Mouse (Mus musculus) urinary bladder, postnatal 14 days (tissue): ENCODE data around the gene Mad1l1.
A peak's percentile ranks its signal among the peaks of the same experiment; 100 is the strongest.

Experiments
- DNase-seq: peaks from one replicate; pipeline ENCODE4 v3.0.0; 2021; ENCODE audit warnings: low spot score

The Mad1l1 gene

DNA sequence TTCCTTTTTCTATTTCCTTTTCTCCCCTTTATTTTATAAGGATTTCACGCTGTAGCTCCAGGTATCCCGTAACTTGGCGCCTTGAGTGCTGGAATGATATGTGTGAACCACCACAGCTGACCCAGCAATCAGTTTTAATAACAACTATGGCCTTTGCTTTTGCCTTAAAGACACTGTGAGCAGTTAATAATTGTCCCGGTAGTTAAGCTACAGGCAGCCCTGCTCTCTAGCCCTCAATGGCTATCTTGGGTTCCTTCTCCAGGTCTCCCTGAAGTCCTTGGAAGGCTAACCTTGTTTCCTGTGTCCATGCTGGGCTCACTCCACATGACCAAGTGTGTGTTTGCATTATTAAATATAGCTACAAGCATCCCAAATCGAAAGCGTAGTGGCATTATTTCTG lies 237.0 kb downstream of the Mad1l1 start:
- DNase-seq, result no peak

DNA sequence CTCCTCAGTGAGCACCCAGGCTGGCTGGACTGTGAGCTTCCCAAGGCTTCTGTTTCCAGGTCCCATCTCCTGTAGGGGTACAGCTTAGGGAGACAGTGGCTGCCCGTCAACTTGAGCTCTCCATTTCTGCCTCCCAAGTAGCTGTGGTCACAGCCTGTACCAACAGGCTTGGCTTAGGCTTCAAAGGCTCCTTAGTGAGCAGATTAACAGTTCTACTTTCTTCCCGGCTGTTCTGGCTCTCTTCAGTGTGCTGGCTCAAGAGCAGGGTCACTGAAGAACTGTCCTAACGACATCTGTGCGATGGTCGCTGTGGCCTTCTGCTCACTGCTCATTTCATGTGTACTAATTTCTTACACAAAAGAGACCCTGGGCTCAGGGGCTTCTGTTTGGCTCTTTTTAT lies 237.4 kb downstream of the Mad1l1 start:
- DNase-seq, result no peak

DNA sequence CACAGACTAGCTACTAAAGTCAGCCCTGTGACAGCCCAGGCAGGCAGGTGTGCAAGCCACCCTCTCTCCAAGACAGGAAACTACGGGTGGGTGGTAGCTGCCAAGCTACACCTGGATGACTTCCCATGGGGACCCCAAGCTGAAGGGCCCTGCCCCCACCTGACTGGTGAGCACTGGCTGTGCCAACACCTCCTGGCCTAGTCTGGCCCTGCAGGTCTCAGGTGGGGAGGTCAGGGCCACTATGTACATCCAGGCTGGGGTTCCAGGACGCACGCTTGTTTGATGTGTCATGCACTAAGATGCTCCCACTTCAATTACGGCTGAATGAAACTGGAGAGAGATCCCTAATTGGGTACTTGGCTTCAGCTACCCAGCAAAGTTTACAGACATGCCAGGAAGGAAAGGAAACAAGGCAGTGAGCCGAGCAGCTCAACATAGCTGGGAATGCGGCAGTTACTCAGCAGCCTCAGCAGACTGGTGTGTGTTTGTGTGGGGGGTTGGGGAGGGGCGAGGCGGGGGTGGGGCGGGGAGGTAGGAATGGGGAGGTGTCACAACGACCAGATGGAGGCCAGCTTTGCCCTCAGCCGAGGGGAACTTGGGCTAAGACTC lies 239.0 kb downstream of the Mad1l1 start:
- DNase-seq, result no peak

DNA sequence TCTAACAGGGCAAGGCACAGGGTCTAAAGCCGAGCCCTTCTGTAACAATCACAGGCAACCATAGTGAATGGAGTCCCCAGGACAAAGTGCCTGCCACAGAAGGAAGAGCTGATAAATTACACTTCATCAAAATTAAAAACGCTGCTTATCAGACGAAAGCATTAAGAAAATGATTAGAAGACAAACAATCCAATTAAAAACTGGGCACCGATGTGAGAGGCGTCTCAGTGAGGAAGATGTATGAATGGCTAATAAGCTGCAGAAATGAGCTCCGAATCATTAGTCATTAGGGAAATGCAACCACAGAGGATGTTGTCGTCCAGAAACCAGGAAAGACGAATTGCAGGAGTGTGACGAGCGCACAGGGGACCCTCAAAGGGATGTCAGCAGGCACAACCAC lies 240.3 kb downstream of the Mad1l1 start:
- no peak for DNase-seq

DNA sequence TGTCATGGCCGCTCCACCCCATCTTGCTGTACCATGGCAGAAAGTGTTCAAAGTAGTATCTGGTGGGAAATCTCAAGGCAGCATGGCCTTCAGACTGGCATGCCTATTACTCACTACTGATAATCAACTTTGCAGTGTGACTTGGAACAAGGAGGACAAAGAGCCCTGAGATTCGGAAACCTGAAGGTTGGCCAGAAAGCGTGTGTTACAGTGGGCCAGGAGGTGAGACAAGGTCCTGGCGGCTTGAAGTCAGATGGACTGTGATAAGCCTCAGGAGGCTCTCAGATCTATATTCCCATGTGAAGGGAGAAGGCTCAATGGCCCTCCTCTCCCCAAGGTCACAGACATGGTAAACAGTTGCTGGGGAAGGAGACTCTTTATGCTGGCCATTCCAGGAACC lies 241.8 kb downstream of the Mad1l1 start:
- no peak for DNase-seq

DNA sequence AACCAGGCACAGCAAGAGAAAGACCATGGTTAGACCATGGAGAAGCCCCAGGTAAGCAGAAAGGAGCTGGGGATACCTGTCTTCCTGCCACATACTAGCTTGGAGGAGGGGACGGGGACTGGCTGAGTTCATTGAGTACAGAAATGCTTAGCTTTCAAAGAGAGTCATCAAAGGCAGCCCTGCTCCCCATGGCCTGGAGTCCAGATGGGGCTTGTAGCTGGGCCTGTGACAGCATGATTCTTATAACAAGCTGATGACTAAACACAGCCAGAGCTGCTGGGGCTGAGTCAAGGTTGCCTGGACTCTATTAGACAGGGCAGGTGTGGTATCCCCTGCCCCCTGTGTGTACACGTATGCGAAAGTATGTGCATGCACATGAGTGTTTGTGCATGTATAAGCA lies 242.9 kb downstream of the Mad1l1 start:
- peak; percentile 52 for DNase-seq

DNA sequence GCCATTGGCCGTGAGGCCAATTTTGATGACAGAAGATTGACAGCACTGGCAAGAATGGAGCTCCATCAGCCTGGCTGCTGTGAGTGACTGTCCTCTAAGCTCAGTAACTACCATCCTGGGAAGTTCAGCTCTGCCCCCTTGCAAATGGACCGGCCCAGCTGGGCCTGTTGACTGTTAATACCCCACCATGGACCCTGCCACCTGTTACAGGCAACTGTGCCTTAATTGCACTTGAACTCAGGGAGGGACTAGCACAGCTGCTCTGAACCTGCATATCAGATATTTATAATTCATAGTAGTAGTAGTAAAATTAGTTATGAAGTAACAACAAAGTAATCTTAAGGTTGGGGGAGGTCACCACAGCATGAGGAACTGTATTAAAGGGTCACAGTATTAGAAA lies 244.9 kb downstream of the Mad1l1 start:
- no peak for DNase-seq

DNA sequence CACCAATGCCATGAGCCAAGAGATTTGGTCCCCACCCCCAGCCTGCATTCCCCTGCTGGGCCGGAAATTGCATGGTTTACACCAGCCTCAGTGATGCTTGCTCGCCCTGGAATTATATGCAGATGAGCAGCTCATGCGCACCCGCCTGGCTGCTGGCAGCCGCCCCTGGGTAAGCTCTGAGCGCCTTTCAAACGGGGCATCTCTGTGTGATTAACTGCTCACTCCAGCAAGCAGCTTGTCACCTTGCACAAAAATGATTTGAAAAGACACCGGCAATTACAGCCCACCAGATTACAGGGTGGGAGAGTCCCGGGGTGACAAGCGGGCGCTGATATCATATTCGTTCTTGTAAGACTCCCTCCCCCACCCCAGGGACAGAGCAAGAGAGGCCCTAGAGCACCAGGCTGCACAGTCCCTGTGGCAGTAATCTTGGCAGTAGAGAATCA lies 247.7 kb downstream of the Mad1l1 start:
- no peak for DNase-seq

DNA sequence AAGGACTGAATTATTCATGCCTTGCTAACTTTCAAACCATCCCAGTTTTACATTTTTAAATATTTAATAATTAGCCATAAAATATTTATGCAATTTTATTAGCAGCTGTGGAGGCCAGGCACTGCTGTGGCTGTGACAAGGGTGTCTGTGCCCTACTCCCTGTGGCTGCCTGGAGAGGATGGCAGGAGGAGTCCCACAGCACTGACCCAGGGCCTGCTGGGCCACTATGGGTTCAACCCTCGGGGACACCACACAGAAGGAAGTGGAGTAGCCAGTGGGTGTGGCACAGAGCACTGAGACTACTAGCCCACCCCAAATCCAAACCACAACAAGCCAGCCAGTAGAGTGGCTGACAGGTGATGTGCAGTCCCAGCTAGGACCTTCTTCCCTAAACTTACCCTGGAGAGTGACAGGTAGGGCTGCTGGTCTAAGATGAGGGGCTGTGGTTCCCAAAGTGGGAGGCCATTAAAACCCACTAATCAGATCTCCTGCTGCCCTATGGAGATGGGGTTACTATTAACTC lies 248.1 kb downstream of the Mad1l1 start:
- no peak for DNase-seq

DNA sequence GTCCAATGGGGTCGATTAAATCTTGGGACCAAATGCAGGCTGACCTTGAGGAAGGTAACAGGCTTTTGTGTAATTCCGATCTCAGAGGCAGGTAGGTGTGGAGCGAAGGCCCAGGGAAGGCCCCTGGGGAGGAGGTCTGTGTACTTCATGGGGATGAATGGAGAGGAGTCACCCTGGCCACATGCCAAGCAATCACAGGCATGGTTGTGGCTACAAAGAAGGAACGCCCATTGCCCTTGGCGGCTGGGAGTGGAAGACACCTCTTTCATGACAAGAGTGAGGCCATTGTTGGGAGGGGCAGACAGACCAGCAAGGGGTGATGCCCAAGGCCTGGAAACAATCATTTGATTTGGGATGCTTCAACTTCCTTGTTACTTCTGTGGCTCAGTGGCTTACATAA lies 252.8 kb downstream of the Mad1l1 start:
- no peak for DNase-seq

DNA sequence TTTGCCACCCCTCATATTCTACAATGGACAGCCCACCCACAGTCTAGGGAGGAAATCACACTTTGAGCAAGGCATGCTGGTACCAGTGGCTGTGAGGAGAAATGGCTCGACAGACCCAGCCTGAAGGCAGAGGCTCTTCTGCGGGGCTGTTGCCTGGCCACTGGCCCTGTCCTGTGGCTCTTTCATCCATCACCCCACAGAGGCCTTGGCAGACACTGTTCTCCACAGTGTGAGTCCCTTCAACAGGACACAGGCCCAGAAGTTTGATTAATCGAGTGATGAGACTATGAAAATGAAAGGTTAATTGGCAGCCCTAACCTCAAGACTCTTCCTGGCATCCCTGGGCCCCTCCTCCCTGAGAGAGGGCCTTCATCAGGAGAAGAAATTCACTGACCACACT lies 253.3 kb downstream of the Mad1l1 start:
- no peak for DNase-seq

DNA sequence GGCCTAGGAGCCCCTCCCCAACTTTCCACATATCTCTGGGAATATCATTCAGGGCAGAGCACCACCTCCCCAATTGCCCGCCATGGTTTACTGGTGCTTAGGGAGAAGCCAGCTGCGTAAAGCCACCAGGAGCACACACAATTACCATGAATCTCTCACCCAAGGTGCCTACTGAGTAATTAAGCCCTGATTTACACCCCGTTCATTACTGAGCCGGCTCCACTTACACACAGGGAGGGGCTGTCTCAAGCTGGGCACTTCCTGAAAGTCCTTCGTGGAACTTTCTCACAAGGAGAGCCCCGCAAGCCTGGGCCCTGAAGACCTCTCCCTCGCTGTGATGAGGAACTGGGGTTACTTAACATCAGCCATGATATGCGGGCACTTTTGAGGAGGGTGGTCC lies 254.6 kb downstream of the Mad1l1 start:
- no peak for DNase-seq

DNA sequence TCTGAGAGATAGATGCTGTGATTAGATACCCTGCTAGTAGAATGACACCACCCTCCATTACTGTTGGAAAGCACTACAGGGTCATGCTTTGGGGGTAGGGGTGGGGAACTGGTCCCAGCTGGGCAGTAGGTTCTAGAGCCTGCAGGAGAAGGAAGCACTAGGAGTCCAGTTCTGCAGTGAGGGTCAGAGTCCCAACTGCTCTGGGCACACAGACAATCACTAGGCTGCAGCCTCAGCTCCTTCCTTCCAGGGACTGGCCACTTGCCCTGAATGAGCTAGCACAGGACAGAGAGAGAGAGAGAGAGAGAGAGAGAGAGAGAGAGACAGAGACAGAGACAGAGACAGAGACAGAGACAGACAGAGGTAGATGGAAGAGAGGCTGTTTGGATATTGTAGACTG lies 255.1 kb downstream of the Mad1l1 start:
- no peak for DNase-seq

DNA sequence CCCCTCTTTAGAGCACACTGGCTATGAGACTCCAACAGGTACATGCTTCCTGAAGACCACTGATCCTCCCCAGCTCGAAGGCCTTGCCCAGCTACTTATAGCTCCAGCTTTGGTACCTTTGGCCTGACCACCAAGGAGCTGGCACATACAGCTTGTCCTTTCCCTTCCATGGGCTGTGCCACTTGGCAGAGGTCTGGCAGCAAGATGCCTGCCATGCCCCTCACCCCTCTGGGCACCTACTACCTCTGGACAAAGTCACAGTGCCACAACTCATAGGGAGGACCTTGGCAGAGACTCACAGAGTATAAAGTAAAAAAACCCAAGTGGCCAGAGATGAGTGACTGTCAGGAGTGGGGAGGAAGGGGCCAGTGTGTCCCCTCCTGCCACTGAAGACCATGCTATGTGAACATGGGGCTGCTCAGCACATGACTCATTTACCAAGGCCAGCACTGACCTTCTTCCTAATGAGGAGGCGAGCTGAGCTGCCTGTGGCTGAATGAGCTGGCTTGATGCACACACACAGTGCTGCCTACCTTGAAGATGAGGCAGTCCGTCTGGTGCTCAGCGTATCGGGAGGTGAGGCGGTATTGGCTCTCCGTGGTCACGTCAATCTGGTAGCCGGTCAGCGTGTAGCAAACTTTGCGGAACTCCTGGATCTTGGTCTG lies 255.9 kb downstream of the Mad1l1 start:
- no peak for DNase-seq

DNA sequence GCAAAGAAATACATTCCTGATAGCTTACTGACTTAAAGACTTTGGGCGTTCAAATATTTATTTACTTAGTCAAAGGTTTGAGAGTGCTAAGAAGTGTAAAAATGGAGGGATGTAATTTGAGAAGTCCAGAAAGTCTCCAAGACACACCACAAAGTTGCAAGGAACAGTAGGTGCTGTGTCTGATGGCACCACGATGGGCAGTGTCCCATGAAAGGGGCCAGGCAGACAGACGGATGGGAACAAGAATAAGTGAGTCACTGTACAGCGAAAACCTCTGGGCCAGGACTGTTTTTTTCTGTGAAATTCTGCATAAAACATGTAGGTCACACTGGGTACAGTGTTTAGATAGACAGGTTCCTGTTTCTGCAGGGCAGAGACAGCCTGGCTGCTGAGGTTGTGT lies 256.8 kb downstream of the Mad1l1 start:
- no peak for DNase-seq

DNA sequence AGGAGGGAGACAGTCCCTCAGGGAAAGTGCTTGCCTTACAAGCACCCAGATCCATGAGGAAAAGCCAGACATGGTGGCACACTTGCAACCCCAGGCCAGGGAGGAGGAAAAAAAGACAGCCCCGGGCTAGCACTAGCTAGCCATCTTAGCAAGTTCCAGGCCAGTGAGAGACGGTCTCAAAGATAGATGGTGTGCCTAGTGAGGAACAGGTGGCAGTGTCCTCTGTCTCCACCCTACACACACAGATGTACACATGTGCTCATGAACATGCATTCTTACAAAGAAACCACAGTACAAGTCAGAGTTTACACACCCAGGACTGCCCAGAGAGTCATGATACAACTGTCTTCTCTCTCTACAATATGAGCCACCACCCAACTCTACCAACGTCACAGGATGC lies 258.5 kb downstream of the Mad1l1 start:
- no peak for DNase-seq

DNA sequence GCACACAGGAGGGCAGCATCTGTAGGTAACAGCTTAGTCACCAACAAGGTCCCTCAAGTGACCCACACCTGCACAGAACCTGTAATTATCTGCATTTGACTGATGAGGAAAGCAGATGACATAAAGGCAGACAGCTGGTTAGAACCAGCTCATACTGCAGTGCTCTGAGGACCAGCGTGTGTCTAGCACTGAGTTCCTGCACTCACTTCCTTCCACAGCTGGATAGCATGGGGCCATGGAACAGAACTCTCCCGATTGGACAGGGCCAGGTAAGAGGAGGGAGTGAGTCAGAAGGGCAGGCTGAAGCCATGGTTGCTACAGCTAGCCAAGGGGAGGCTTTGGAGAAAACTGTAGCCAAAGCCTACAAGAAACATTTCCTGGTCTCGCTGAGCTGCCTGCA lies 259.0 kb downstream of the Mad1l1 start:
- DNase-seq, result no peak

DNA sequence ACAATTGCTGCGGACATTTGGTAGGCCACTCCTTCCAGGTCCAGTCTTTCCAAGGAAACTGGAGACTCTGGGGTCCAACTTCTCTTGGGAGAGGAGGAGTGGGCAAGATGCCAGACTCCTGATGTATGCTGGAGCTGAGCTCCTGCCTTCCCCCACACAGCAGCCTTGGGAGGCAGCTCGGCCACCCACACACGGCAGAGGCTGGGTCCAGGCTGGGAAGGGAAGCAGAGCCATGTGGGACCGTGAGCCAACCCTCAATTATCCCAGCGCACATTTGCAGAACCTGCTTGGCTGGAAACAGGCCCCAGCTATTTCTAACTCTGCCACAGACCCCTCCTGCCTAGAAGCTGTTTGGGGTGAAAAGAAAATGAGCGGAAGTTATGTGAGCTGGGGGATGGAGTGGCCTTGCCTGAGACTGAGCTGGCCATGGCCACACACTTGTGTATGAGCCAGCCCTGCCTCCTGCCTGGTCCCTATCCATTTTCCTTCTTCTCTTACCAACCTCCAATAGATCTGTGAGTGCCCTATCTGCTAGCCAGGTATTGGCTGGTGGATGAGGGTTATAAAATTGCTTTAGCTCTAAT lies 260.0 kb downstream of the Mad1l1 start:
- DNase-seq, result peak; percentile 11

DNA sequence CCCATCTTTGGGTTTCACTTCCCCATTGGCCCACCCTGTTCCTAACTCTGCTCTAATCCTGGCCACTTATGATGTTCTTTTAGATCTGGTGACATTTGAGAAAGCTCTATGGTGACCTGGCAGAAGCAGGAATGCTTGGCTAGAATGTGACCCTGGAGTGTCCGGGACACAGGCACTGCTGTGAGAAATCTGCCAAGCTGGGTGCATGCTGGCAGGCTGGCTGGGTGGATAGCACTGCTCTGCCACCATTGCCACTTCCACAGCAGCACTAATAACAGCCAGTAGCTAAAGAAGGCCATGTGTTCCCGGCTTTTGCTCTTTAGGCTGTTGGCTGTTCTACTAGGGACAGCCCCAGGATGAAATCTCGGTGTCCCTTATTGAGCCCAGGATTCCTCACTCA lies 265.1 kb downstream of the Mad1l1 start:
- DNase-seq, result no peak

DNA sequence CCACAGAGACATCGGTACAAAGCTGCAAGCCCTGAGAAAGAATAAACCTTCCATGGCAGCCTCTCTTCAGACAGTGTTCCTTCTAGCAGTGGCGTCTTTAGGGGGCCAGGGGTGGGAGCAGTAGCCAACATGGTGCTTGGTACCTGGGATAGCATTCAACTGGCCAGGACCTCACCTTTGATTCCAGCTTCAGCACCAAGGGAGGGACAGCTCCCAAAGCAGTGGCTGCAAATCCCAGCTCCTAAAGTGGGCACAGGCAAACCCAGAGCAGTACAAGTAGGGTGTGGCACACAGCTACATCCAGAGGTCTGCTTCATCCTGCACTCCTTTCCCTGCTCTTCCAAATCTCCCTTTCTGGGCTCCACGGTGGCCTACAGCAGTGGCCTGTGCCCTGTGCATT lies 265.9 kb downstream of the Mad1l1 start:
- no peak for DNase-seq

DNA sequence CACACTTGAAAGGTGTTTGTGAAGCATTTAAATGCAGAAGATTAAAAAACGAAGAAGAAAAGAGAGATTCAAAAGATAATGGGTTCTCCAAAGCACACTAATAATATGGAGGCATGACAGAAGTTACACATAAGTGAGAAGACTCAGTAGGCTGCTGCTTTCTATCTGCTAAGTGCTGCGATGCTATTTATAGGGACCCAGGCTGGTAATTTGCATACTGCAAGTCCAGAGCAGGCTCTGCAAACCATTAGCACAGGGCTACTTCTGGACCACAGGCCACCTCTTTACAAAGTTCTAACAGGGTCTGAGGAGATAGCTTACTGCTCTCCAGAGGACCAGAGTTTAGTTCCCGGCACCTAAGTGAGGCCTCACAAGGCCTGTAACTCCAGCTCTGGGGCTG lies 267.7 kb downstream of the Mad1l1 start:
- no peak for DNase-seq

DNA sequence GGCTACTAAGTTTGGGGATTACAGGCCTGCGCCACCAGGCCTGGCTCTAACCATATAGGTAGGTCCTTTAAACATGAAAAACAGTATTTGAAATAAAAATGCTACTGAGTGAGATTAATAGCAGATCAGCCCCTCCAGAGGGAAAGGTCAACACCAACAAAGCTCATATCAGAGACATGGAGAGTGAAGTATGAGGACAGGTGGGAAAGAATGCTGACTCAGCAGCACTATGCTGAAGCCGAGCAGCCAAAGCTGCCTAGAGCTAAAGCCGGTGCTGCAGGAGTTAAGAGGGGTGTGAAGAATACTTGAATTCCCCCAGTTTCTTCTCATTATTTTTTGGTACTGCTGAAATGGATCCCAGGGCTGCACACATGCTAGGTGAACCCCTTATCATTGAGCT lies 268.9 kb downstream of the Mad1l1 start:
- DNase-seq, result no peak

DNA sequence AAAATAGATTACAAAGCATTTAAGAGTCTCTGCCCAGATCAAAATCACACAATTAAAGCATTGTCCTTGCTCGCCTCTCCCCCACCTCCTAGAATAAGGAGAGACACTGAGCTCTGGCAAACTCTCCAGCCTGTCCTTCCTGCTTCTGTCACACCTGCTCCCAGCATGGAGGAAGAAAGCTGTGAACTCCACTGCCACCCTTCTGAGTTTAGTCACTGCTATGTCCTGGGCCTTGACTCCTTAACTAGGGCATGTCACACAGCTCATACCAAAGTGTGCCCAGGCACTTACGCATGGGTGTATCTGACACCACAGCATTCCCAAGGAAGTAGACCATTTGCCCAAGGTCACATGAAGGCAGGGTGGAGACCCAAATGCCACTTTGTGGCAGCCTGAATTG lies 275.9 kb downstream of the Mad1l1 start:
- no peak for DNase-seq

DNA sequence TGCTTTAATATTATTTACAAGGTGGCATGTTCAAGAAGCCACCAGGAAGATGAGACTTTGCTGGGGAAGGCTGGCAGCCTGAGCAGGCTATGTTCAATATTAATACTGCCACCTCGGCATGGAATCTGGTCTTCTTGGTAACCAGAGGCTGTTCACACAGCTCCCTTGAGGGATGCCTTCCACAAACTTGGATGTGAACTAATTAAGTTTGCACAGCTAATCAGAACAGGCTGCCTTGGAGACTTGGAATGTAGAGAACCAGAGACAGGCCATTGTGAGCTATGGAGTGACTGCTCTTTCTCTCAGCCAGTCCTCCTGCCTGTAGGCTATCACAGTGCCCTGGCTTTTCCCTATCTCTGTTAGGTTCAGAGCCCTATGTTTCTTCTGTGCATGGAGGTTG lies 278.4 kb downstream of the Mad1l1 start:
- DNase-seq, result no peak
